Mouse (Mus musculus): ENCODE measurements around the gene Kcnc3. TPM values are rescaled to one million over a fixed set of nuclear protein-coding genes. Genes with fewer than 3 reads are reported as not detected.

Gene Kcnc3
- polyA plus RNA-seq, 1 experiment from 2014 or later = 0.05 TPM

- Histone ChIP-seq H3K4me3 (replicated peaks) (no peak overlapping the region), H3K4me1 (replicated peaks) (no peaks in the 10 kb centered on the region), H3K36me3 (replicated peaks) (no peaks in the 10 kb centered on the region), H3K27me3 (peaks cover 6% of the 10 kb centered on the region; the same call in 1 of the 2 replicates), H3K9ac (no peak overlapping the region), H3K4me2 (no peak overlapping the region), H3K9me3 (replicated peaks) (no peaks in the 10 kb centered on the region), H3K27ac (replicated peaks) (no peak overlapping the region)
- ATAC-seq (ENCODE audit: insufficient read depth) = no peak
- 68% methylated on average over 15 of the region's 15 CpGs for WGBS (ENCODE audit: insufficient replicate concordance)
These were observed 38.1 kb downstream of the Kcnc3 start for GRCm38 (mm10) chr7:44628402-44629034.

DNA sequence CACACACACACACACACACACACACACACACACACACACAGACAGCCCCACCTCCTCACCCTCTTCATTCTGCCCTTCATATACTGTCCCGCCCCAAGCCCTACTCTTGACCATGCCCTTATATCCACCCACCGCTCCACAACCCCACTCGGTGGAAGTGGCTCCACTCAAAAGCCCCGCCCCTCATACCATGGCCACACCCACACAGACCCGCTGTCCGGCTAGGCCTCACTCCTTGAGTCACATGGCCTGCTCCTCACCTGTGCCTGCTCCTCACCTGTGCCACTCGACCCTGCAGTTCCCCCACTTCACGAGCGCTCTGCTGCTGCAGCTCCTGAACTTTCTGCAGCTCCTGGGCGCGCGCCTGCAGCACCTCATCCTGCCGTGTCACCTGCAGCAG lies 40.0 kb downstream of the Kcnc3 start:
- Histone ChIP-seq H3K36me3 (replicated peaks) (no peaks in the 10 kb centered on the region), H3K27me3 (peaks cover 10% of the 10 kb centered on the region; the same call in 1 of the 2 replicates), H3K27ac (replicated peaks) (no peak overlapping the region), H3K9me3 (replicated peaks) (no peaks in the 10 kb centered on the region), H3K4me3 (replicated peaks) (no peak overlapping the region), H3K4me1 (replicated peaks) (no peaks in the 10 kb centered on the region), H3K4me2 (no peak overlapping the region), H3K9ac (no peak overlapping the region)
- ATAC-seq (ENCODE audit: insufficient read depth) = no peak
- 64% methylated on average over 13 of the region's 13 CpGs for WGBS (ENCODE audit: insufficient replicate concordance)

DNA sequence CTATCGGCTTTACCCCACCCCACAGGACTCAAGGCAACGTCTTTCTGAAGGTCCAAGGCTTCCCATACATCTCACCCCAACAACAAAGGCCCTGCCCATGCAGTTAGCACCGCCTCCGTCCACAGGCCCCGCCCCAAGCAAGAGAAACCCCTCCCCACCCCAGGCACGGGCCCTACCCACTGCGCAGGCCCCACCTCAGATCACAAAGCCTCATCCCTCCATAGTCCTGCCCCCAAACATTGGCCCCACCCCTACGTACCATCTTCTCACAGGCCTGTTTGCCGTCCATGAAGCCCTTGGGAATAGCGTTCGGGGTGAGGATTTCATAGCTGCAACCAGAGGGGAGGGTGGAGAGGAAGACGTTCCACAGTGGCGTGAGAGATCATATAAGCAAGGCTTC lies 42.2 kb downstream of the Kcnc3 start:
- H3K4me1 ChIP-seq (replicated peaks) = no peaks in the 10 kb centered on the region
- no peaks in the 10 kb centered on the region for H3K36me3 ChIP-seq (replicated peaks)
- 27% methylated on average over 13 of the region's 13 CpGs for WGBS (ENCODE audit: insufficient replicate concordance)
- H3K9ac ChIP-seq = no peak overlapping the region
- no peak overlapping the region for H3K27ac ChIP-seq (replicated peaks)
- H3K4me3 ChIP-seq (replicated peaks) = no peak overlapping the region
- ATAC-seq (ENCODE audit: insufficient read depth) = no peak
- peaks cover 18% of the 10 kb centered on the region; the same call in 1 of the 2 replicates for H3K27me3 ChIP-seq
- H3K4me2 ChIP-seq = no peak overlapping the region
- H3K9me3 ChIP-seq (replicated peaks) = no peaks in the 10 kb centered on the region

DNA sequence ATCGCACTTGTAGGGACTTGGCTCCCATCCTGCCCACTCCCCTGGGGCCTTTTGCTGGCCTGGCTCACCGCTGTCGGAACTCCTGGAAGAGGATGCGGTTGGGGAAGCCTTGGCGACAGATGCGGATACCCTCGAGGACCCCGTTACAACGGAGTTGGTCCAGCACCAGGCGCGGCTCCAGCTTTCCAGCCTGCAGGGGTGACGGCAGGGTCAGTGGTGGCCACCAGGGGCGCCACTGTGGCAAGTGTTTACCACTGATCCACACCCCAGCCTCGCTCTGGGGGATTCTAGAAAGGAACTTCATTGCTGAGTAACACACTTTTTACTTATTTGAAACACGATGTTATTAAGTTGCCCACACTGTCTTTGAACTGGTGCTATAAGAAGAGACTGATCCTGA lies 42.9 kb downstream of the Kcnc3 start:
- Histone ChIP-seq H3K9me3 (replicated peaks) (no peaks in the 10 kb centered on the region), H3K36me3 (replicated peaks) (no peaks in the 10 kb centered on the region), H3K27ac (replicated peaks) (no peak overlapping the region), H3K4me2 (no peak overlapping the region), H3K4me3 (replicated peaks) (no peak overlapping the region), H3K27me3 (peaks cover 23% of the 10 kb centered on the region), H3K9ac (no peak overlapping the region), H3K4me1 (replicated peaks) (no peaks in the 10 kb centered on the region)
- WGBS (ENCODE audit: insufficient replicate concordance) = 10% methylated on average over 15 of the region's 15 CpGs
- no peak for ATAC-seq (ENCODE audit: insufficient read depth)

- Histone ChIP-seq H3K4me2 (no peak overlapping the region), H3K4me3 (replicated peaks) (no peak overlapping the region), H3K36me3 (replicated peaks) (no peaks in the 10 kb centered on the region), H3K9me3 (replicated peaks) (no peaks in the 10 kb centered on the region), H3K27me3 (peaks cover 56% of the 10 kb centered on the region), H3K9ac (no peak overlapping the region), H3K4me1 (replicated peaks) (no peaks in the 10 kb centered on the region), H3K27ac (replicated peaks) (no peak overlapping the region)
- no peak for ATAC-seq (ENCODE audit: insufficient read depth)
- 65% methylated on average over 9 of the region's 9 CpGs for WGBS (ENCODE audit: insufficient replicate concordance)
These were observed 46.2 kb downstream of the Kcnc3 start for GRCm38 (mm10) chr7:44636684-44637083.

DNA sequence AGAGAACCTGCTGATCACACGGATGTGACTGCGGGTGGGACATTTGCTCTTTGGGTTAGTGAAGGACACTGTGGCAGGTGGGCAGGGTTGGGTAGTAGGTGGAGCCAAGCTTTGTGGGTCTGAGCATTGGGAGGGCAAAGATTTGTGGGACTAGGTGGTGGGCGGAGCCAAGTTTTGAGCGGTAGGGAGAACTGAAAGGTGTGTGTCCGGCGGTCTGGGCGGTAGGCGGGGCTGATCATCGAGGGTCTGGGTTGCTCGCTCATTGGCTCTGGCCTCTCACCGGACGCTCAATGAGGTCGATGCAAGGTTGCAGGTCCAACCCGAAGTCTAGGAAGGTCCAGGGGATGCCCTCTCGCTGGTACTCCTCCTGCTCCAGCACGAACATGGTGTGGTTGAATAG lies 48.2 kb downstream of the Kcnc3 start:
- no peaks in the 10 kb centered on the region for H3K4me1 ChIP-seq (replicated peaks)
- WGBS (ENCODE audit: insufficient replicate concordance) = 3% methylated on average over 16 of the region's 16 CpGs
- no peak overlapping the region for H3K9ac ChIP-seq
- peaks cover 53% of the 10 kb centered on the region for H3K27me3 ChIP-seq
- H3K36me3 ChIP-seq (replicated peaks) = no peaks in the 10 kb centered on the region
- H3K27ac ChIP-seq (replicated peaks) = no peak overlapping the region
- no peak for ATAC-seq (ENCODE audit: insufficient read depth)
- H3K4me3 ChIP-seq (replicated peaks) = no peak overlapping the region
- no peak overlapping the region for H3K4me2 ChIP-seq
- no peaks in the 10 kb centered on the region for H3K9me3 ChIP-seq (replicated peaks)

GRCm38 (mm10) chr7:44640843-44641605 lies 50.6 kb downstream of the Kcnc3 start:
- no peaks in the 10 kb centered on the region for H3K9me3 ChIP-seq (replicated peaks)
- no peak for ATAC-seq (ENCODE audit: insufficient read depth)
- H3K27me3 ChIP-seq = peaks cover 71% of the 10 kb centered on the region
- H3K4me3 ChIP-seq (replicated peaks) = no peak overlapping the region
- H3K9ac ChIP-seq = no peak overlapping the region
- no peaks in the 10 kb centered on the region for H3K4me1 ChIP-seq (replicated peaks)
- H3K4me2 ChIP-seq = no peak overlapping the region
- H3K27ac ChIP-seq (replicated peaks) = no peak overlapping the region
- WGBS (ENCODE audit: insufficient replicate concordance) = 18% methylated on average over 25 of the region's 25 CpGs
- H3K36me3 ChIP-seq (replicated peaks) = no peaks in the 10 kb centered on the region

DNA sequence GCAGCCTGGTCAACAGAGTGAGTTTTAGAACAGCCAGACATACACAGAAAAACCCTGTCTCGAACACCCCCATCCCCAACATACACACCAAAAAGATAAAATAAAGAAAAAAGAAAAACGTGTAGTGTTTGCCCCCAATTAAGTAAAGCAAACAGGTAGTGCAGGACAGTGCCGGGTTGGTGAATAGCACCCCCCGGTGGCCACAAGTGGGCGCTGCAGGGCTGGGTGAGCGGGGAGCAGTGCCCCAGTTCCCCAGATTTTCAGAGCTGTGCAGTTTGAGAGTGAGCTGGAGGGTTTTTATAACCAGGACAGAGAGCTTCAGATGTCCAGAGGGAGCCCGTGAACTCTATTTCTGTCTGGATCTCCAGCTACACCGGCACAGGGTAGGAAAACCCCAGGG lies 51.4 kb downstream of the Kcnc3 start:
- ATAC-seq (ENCODE audit: insufficient read depth) = no peak
- no peaks in the 10 kb centered on the region for H3K4me1 ChIP-seq (replicated peaks)

DNA sequence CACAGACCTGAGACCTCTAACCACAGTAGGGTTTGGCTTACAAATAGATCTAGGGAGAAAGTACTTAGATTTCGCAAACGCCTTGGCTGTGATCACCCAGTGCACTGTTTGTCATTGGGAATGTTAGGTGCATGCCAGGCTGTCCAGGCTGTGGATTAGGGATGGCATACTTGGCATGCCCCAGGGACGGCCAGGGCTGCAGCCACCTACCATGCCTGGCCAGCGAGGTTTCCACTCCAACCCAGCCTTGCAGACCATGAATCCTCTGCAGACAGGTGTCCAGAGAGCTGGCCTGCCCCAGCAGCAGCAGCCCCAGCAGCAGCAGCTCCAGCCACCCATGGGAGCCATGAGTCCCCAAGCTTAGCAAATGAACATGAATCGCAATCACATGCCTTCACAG lies 54.8 kb downstream of the Kcnc3 start:
- H3K36me3 ChIP-seq (replicated peaks) = no peaks in the 10 kb centered on the region
- no peaks in the 10 kb centered on the region for H3K9me3 ChIP-seq (replicated peaks)
- ATAC-seq (ENCODE audit: insufficient read depth) = no peak
- H3K4me3 ChIP-seq (replicated peaks) = no peak overlapping the region
- H3K9ac ChIP-seq = no peak overlapping the region
- no peak overlapping the region for H3K4me2 ChIP-seq
- 55% methylated on average over 5 of the region's 5 CpGs for WGBS (ENCODE audit: insufficient replicate concordance)
- no peak overlapping the region for H3K27ac ChIP-seq (replicated peaks)
- H3K4me1 ChIP-seq (replicated peaks) = no peaks in the 10 kb centered on the region
- H3K27me3 ChIP-seq = peaks cover 44% of the 10 kb centered on the region

More for the DNA sequence above, 51.4 kb downstream of the Kcnc3 start:
- Histone ChIP-seq H3K4me3 (replicated peaks) (no peak overlapping the region), H3K9ac (no peak overlapping the region), H3K36me3 (replicated peaks) (no peaks in the 10 kb centered on the region), H3K4me2 (no peak overlapping the region), H3K27me3 (peaks cover 73% of the 10 kb centered on the region), H3K27ac (replicated peaks) (no peak overlapping the region), H3K9me3 (replicated peaks) (no peaks in the 10 kb centered on the region)
- 16% methylated on average over 8 of the region's 8 CpGs for WGBS (ENCODE audit: insufficient replicate concordance)

DNA sequence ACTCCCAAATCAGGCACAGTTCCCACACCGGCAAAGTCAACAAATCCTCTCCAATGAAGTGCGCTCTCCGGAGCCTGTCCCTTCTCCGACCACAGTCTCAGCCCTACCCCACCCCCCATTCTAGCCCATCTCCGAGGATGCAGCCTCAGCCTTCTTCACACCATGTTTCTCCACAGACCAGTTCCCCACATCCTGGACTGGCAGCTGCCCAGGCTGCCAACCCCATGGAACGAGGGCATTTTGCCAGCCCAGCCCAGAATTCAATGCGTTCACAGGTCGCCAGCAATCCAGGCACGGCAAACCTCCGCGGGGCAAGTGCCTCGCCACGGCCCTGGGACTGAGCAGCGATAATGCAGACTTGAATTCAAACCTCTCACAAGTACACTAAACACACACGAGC lies 55.5 kb downstream of the Kcnc3 start:
- Histone ChIP-seq H3K4me1 (replicated peaks) (no peaks in the 10 kb centered on the region), H3K27ac (replicated peaks) (no peak overlapping the region), H3K9me3 (replicated peaks) (no peaks in the 10 kb centered on the region), H3K9ac (no peak overlapping the region), H3K27me3 (peaks cover 37% of the 10 kb centered on the region), H3K4me3 (replicated peaks) (no peak overlapping the region), H3K4me2 (no peak overlapping the region), H3K36me3 (replicated peaks) (no peaks in the 10 kb centered on the region)
- no peak for ATAC-seq (ENCODE audit: insufficient read depth)
- WGBS (ENCODE audit: insufficient replicate concordance) = 25% methylated on average over 15 of the region's 15 CpGs

- ATAC-seq (ENCODE audit: insufficient read depth) = no peak
- WGBS (ENCODE audit: insufficient replicate concordance) = 49% methylated on average over 7 of the region's 7 CpGs
- no peak overlapping the region for H3K4me3 ChIP-seq (replicated peaks)
These were observed 56.7 kb downstream of the Kcnc3 start for GRCm38 (mm10) chr7:44647042-44647724.

More at GRCm38 (mm10) chr7:44647042-44647724, 56.7 kb downstream of the Kcnc3 start:
- Histone ChIP-seq H3K4me2 (no peak overlapping the region), H3K27me3 (peaks cover 26% of the 10 kb centered on the region), H3K27ac (replicated peaks) (no peak overlapping the region), H3K9ac (no peak overlapping the region), H3K4me1 (replicated peaks) (no peaks in the 10 kb centered on the region), H3K9me3 (replicated peaks) (no peaks in the 10 kb centered on the region), H3K36me3 (replicated peaks) (no peaks in the 10 kb centered on the region)
